Mouse (Mus musculus) telencephalon, adult 2 months (tissue): ENCODE results near the gene Tmem140.

ENCODE experiments used
- DNase-seq: peaks from one replicate; pipeline ENCODE4 v3.0.0-alpha.2; 2011; ENCODE audit warnings: low read depth, low spot score

The Tmem140 gene

GRCm38 (mm10) chr6:34862791-34863403, at the start of gene Tmem140:
Tmem140 (plus strand) TSS chr6:34863146.
- no peak for DNase-seq

- DNase-seq: peak; percentile 29
Measured at GRCm38 (mm10) chr6:34824406-34824805, 38.5 kb upstream of the Tmem140 start.

- peak; percentile 74 for DNase-seq
Measured at GRCm38 (mm10) chr6:34832352-34832751, 30.6 kb upstream of the Tmem140 start.

- no peak for DNase-seq
Measured at GRCm38 (mm10) chr6:34861546-34862053, 1.3 kb upstream of the Tmem140 start.

- no peak for DNase-seq
Measured at GRCm38 (mm10) chr6:34862381-34862780, 565 bp upstream of the Tmem140 start.

GRCm38 (mm10) chr6:34863786-34864514, 1.0 kb downstream of the Tmem140 start:
- no peak for DNase-seq

GRCm38 (mm10) chr6:34865213-34865612, 2.3 kb downstream of the Tmem140 start:
- DNase-seq: no peak

GRCm38 (mm10) chr6:34865711-34866593, 3.0 kb downstream of the Tmem140 start:
- DNase-seq: no peak

- no peak for DNase-seq
Measured at GRCm38 (mm10) chr6:34866786-34867185, 3.8 kb downstream of the Tmem140 start.

GRCm38 (mm10) chr6:34867301-34867994, 4.5 kb downstream of the Tmem140 start:
- DNase-seq: no peak

GRCm38 (mm10) chr6:34867995-34868350, 5.0 kb downstream of the Tmem140 start:
- DNase-seq: no peak

- no peak for DNase-seq
Measured at GRCm38 (mm10) chr6:34868507-34869217, 5.7 kb downstream of the Tmem140 start.

GRCm38 (mm10) chr6:34869225-34869915, 6.4 kb downstream of the Tmem140 start:
- DNase-seq: no peak

- DNase-seq: no peak
Measured at GRCm38 (mm10) chr6:34870136-34870535, 7.2 kb downstream of the Tmem140 start.

GRCm38 (mm10) chr6:34870724-34871123, 7.8 kb downstream of the Tmem140 start:
- no peak for DNase-seq

- DNase-seq: no peak
Measured at GRCm38 (mm10) chr6:34871929-34872328, 9.0 kb downstream of the Tmem140 start.

GRCm38 (mm10) chr6:34872871-34873270, 9.9 kb downstream of the Tmem140 start:
- DNase-seq: no peak

GRCm38 (mm10) chr6:34874101-34874921, 11.4 kb downstream of the Tmem140 start:
- no peak for DNase-seq

- DNase-seq: no peak
Measured at GRCm38 (mm10) chr6:34875268-34875761, 12.4 kb downstream of the Tmem140 start.
